Mouse (Mus musculus): ENCODE data around the gene Agps. TPM values are rescaled to one million over a fixed set of nuclear protein-coding genes. Genes with fewer than 3 reads are reported as not detected.

Agps gene
- total RNA-seq, 2 experiments from 2014 or later = 13.2 to 39.4 TPM

DNA sequence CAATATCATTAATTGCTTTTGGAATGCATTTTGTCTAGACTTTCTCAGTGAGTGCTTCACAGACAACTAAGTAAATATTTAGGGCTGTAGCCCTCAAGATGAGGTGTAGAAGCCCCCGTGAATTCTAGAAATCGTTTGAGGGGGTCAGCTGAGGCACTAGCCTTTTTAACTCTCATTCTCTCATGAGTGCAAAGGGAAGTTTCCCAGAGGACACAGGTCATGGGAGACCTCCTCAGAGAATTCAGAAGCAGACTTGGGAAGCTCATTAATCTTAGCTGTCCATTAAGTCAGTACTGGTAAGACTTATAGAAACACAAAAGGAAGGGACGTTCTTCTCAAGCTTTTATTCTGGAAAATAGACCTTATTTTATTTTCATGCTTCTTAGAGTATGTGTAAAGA, 7.1 kb upstream of the Agps start:
- no peak for ATAC-seq (replicated peaks; ENCODE audit: low FRiP score, poor library complexity, severe bottlenecking)

DNA sequence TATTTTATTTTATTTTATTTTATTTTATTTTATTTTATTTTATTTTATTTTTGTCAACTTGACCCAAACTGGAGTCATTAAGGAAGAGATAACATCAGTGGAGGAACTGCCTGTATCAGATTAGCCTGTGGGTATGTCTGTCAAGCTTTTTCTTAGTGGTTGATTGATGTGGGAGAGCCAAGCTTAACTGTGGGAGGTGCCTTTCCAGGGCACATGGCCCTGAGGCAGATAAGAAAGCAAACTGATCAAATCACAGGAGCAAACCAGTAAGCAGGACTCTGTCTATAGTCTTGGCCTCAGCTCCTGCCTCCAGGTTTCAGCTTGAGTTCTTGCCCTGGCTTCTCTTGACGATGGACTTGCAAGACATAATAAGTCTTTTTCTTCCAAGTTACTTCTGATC, 6.4 kb upstream of the Agps start:
- ATAC-seq (replicated peaks; ENCODE audit: low FRiP score, poor library complexity, severe bottlenecking) = no peak

GRCm38 (mm10) chr2:75828931-75829610, 2.9 kb upstream of the Agps start:
- no peak for ATAC-seq (replicated peaks; ENCODE audit: low FRiP score, poor library complexity, severe bottlenecking)

GRCm38 (mm10) chr2:75830233-75830632, 1.7 kb upstream of the Agps start:
- no peak for ATAC-seq (replicated peaks; ENCODE audit: low FRiP score, poor library complexity, severe bottlenecking)

DNA sequence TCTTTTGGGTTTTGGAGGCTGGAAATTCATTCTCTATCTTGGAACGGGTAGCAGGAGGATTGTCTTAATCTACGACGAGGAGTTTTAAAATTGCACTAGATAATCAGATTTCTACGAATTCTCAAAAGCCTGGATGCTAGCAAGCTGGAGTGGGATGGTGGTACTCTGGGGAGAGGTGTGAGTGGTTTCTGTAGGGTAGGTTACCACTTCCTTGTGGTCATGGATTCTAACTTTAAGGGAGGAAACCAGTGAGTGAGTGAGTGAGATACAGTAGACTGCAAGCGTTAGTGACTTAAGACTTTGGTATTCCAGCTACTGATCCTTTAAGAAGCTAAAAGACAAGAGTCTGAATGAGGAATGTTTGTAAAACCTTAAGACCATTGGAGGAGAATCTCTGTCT, 804 bp downstream of the Agps start:
- 0 out of 2 replicates have a peak, but pooled peaks have one; percentile 0 for ATAC-seq (replicated peaks; ENCODE audit: low FRiP score, poor library complexity, severe bottlenecking)

DNA sequence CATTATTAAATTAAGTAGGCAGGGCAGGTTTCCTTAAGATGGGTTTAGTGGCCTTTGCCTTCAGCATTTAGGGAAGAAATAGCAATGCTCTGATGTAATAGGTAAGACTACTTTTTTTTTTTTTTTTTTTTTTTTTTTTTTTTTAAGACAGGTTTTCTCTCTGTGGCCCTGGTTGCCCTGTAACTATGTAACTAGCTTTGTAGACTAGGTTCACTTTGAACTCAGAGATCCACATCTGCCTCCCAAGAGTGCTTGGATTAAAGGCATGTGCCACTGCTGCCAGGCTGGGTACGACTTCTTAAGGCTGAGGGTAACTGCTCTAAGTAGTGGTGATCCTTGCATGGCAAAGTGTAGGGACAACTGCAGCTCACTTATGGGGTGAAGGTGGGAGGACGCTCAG, 2.5 kb downstream of the Agps start:
- ATAC-seq (replicated peaks; ENCODE audit: low FRiP score, poor library complexity, severe bottlenecking) = no peak

GRCm38 (mm10) chr2:75842302-75842701, 10.3 kb downstream of the Agps start:
- no peak for ATAC-seq (replicated peaks; ENCODE audit: low FRiP score, poor library complexity, severe bottlenecking)

- ATAC-seq (replicated peaks; ENCODE audit: low FRiP score, poor library complexity, severe bottlenecking) = no peak
Measured at GRCm38 (mm10) chr2:75847708-75848107, 15.7 kb downstream of the Agps start.

DNA sequence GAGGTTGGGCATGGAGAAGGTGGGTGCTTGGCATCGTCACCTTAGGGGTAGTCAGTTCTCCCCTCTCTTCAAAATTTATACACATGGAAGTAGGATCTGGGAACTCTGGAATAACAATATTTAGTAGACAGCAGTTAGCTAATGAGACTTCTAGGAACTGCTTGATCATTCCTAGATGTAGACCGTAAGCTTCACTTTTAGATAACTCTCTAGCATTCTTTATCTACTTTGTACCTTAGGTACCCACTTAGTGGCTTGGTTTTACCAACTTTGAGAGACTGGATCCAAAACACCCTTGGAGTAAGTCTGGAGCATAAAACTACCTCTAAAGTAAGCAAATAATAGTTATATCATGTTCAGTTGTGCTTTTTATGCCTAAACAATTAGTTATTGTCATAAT, 20.5 kb downstream of the Agps start:
- no peak for ATAC-seq (replicated peaks; ENCODE audit: low FRiP score, poor library complexity, severe bottlenecking)

DNA sequence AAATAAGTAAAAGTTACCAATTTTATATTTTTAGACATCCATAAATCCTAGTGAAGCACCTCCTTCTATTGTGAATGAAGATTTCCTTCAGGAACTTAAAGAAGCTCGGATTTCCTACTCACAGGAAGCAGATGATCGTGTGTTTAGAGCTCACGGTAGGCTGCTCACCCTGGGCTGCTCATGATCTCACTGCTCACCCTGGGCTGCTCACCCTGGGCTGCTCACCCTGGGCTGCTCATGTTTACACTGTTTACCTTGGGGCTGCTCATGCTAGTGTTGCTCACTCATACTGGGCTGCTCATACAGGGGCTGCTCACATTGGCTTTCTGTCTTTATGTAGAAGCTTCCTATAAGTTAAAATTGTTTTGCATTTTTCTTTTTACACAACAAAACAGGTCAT, 22.2 kb downstream of the Agps start:
- no peak for ATAC-seq (replicated peaks; ENCODE audit: low FRiP score, poor library complexity, severe bottlenecking)

GRCm38 (mm10) chr2:75861115-75861514, 29.1 kb downstream of the Agps start:
- no peak for ATAC-seq (replicated peaks; ENCODE audit: low FRiP score, poor library complexity, severe bottlenecking)

DNA sequence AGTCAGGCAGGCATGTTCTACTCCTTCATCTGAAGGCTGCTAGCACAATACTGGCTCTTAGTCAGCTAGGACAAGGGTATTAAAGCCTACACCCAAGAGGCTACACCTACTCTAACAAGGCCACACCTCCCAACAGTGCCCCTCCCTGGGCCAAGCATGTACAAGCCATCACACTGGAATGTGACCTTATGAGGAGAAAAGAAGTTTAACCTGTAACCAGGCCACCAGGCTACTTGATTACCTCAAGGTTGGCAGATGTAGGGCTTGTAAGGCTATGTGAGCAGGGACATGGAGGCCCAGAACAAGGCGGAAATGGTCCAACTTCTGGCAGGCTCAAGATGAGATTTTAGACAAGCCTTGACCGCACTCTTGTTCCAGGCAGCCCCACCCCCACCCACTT, 37.6 kb downstream of the Agps start:
- ATAC-seq (replicated peaks; ENCODE audit: low FRiP score, poor library complexity, severe bottlenecking) = no peak

- ATAC-seq (replicated peaks; ENCODE audit: low FRiP score, poor library complexity, severe bottlenecking) = no peak
Measured at GRCm38 (mm10) chr2:75874008-75874559, 42.1 kb downstream of the Agps start.

- no peak for ATAC-seq (replicated peaks; ENCODE audit: low FRiP score, poor library complexity, severe bottlenecking)
Measured at GRCm38 (mm10) chr2:75879791-75880190, 47.8 kb downstream of the Agps start.

- no peak; the same call in 1 of the 2 replicates for ATAC-seq (replicated peaks; ENCODE audit: low FRiP score, poor library complexity, severe bottlenecking)
Measured at GRCm38 (mm10) chr2:75883543-75883942, 51.6 kb downstream of the Agps start.

GRCm38 (mm10) chr2:75891981-75892380, 60.0 kb downstream of the Agps start:
- no peak for ATAC-seq (replicated peaks; ENCODE audit: low FRiP score, poor library complexity, severe bottlenecking)

DNA sequence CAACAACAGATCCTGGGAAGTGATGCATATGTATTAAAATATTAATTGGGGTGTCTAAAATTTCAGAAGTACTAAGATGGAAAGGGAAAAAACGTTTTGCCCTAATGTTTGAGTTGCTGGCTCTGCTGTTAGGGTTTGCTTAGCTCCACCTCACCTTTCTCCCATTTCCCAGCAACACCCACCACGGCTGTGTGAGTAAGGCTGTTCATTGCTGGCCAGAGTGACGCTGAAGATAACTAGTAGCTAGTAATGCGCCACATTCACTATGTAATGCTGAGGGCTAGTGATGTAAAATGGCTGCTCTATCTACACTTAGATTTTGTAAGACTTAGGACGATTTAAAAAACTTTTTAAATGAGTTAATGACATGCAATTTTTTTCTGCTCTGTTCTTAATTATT, 63.7 kb downstream of the Agps start:
- no peak for ATAC-seq (replicated peaks; ENCODE audit: low FRiP score, poor library complexity, severe bottlenecking)

DNA sequence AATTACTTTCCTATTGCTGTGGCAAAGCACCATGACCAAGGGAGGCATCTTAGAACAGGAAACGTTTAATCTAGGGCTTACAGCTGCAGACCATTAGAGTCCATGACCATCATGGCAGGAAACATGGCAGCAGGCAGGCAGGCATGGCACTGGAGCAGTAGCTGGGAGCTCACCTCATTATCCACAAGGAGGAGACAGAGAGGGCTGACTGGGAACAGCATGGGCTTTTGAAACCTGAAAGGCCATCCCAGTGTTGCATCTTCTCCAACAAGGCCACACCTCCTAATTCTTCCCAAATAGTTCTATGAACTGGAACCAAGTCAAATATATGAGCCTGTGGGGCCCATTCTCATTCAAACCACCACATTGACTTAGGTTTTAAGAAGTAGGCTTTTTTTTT, 68.3 kb downstream of the Agps start:
- ATAC-seq (replicated peaks; ENCODE audit: low FRiP score, poor library complexity, severe bottlenecking) = no peak

DNA sequence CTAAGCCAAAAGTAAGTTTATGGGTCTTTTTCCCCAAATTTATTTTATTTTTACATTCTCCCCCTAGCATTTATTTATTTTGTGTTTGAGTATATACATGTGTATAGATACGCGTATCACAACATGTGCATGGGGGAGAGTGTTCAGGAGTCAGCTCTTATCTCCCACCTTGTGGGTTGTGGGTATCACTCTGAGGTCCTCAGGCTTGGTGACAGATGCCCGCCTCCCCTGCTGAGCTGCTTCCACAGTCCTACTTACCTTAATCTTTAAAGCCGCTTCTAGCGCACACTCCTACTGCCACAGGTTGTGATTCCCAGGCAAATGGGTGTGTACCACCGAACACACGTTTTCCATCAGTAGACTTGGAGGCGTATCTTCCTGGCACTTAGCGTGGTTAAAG, 69.9 kb downstream of the Agps start:
- no peak for ATAC-seq (replicated peaks; ENCODE audit: low FRiP score, poor library complexity, severe bottlenecking)

GRCm38 (mm10) chr2:75907142-75907541, 75.2 kb downstream of the Agps start:
- ATAC-seq (replicated peaks; ENCODE audit: low FRiP score, poor library complexity, severe bottlenecking) = no peak

- no peak for ATAC-seq (replicated peaks; ENCODE audit: low FRiP score, poor library complexity, severe bottlenecking)
Measured at GRCm38 (mm10) chr2:75915040-75915439, 83.1 kb downstream of the Agps start.

- no peak for ATAC-seq (replicated peaks; ENCODE audit: low FRiP score, poor library complexity, severe bottlenecking)
Measured at GRCm38 (mm10) chr2:75923807-75924340, 91.9 kb downstream of the Agps start.
